Comparison of ENCODE assay signal across 18 mouse cellular contexts in genomic region chr8:116385193-116385955, GRCm38 (mm10).
DNase-seq lines count a peak whose midpoint lies in the region; ATAC-seq and TF ChIP-seq lines count a peak whose summit lies in the region.
"Had no signal": no experiment of that assay in that cellular context is flagged by ENCODE, and none has a peak within 500 bp of the region (broad histone marks: within the 10 kb centered on the region; RNA-seq: fewer than 3 reads in every experiment).

No protein-coding gene starts in this region.

- H3K27me3 ChIP-seq in hindbrain, embryonic 13.5 days, result peaks cover 9% of the 10 kb centered on the region; the same call in 1 of the 2 replicates
- no peaks in the 10 kb centered on the region for H3K27me3 ChIP-seq in hindbrain, embryonic 12.5 days
- no peaks in the 10 kb centered on the region for H3K27me3 ChIP-seq in midbrain, embryonic 11.5 days (ENCODE audit: control insufficient read depth, insufficient read depth, low read length)
- H3K27me3 ChIP-seq in midbrain, embryonic 10.5 days (ENCODE audit: low read depth, poor library complexity, severe bottlenecking), result no peaks in the 10 kb centered on the region
- H3K27me3 ChIP-seq in limb, embryonic 10.5 days (ENCODE audit: low read depth, poor library complexity, severe bottlenecking), result peaks cover 4% of the 10 kb centered on the region; the same call in 1 of the 2 replicates
- H3K27me3 ChIP-seq: heart, embryonic 12.5 days; liver, embryonic 13.5 days had no signal

- no peaks in the 10 kb centered on the region for H3K36me3 ChIP-seq in hindbrain, embryonic 13.5 days
- H3K36me3 ChIP-seq in hindbrain, embryonic 12.5 days, result no peaks in the 10 kb centered on the region
- H3K36me3 ChIP-seq in midbrain, embryonic 11.5 days (ENCODE audit: control insufficient read depth, insufficient read depth, low read length), result no peaks in the 10 kb centered on the region
- H3K36me3 ChIP-seq in midbrain, embryonic 10.5 days, result no peaks in the 10 kb centered on the region
- H3K36me3 ChIP-seq in limb, embryonic 10.5 days, result no peaks in the 10 kb centered on the region
- H3K36me3 ChIP-seq: heart, embryonic 12.5 days; liver, embryonic 13.5 days had no signal

- WGBS in hindbrain, embryonic 13.5 days, result 82% methylated on average over 23 of the region's 23 CpGs
- WGBS in hindbrain, embryonic 12.5 days, result 87% methylated on average over 23 of the region's 23 CpGs
- 94% methylated on average over 23 of the region's 23 CpGs for WGBS in midbrain, embryonic 11.5 days
- 95% methylated on average over 23 of the region's 23 CpGs for WGBS in midbrain, embryonic 10.5 days
- WGBS in limb, embryonic 10.5 days, result 88% methylated on average over 23 of the region's 23 CpGs
- 93% methylated on average over 23 of the region's 23 CpGs for WGBS in lung, adult 2 months

- no peak overlapping the region for H3K9ac ChIP-seq in hindbrain, embryonic 13.5 days
- no peak overlapping the region for H3K9ac ChIP-seq in hindbrain, embryonic 12.5 days
- H3K9ac ChIP-seq in midbrain, embryonic 11.5 days (ENCODE audit: low read length), result no peak overlapping the region
- H3K9ac ChIP-seq: heart, embryonic 12.5 days; liver, embryonic 13.5 days had no signal

- H3K4me1 ChIP-seq in hindbrain, embryonic 13.5 days (replicated peaks), result peaks cover 17% of the 10 kb centered on the region
- peaks cover 8% of the 10 kb centered on the region; the same call in 1 of the 2 replicates for H3K4me1 ChIP-seq in hindbrain, embryonic 12.5 days
- H3K4me1 ChIP-seq in midbrain, embryonic 11.5 days (ENCODE audit: control insufficient read depth, insufficient read depth, low read length), result no peaks in the 10 kb centered on the region
- H3K4me1 ChIP-seq in midbrain, embryonic 10.5 days, result peaks cover 5% of the 10 kb centered on the region
- peaks cover 23% of the 10 kb centered on the region for H3K4me1 ChIP-seq in limb, embryonic 10.5 days
- H3K4me1 ChIP-seq in lung, adult 2 months (ENCODE audit: control insufficient read depth, insufficient read depth, low read length), result no peaks in the 10 kb centered on the region
- H3K4me1 ChIP-seq: liver, embryonic 13.5 days had no signal

- peak; percentile 56 for DNase-seq in midbrain, embryonic 11.5 days (ENCODE audit: low spot score, missing footprints)
- no peak for DNase-seq in midbrain, embryonic 10.5 days (ENCODE audit: low spot score)
- DNase-seq in limb, embryonic 10.5 days (ENCODE audit: low spot score), result no peak
- no peak for DNase-seq in lung, adult 2 months
- DNase-seq: B cell, adult 2 months; cerebellum, adult 11 months; cerebellum, postnatal 36 days; gastrocnemius, postnatal 14 days; heart, postnatal 36 days; kidney, postnatal 10 days; layer of hippocampus, adult 9-11 months; liver, embryonic 13.5 days; thymus, postnatal 14 days had no signal

- H3K27ac ChIP-seq in hindbrain, embryonic 13.5 days, result peak overlapping the region; percentile 3; the same call in 1 of the 2 replicates
- no peak overlapping the region; the same call in 1 of the 2 replicates for H3K27ac ChIP-seq in hindbrain, embryonic 12.5 days
- H3K27ac ChIP-seq in midbrain, embryonic 11.5 days (ENCODE audit: low read depth, low read length), result no peak overlapping the region
- H3K27ac ChIP-seq in midbrain, embryonic 10.5 days (replicated peaks), result no peak overlapping the region
- 0 out of 2 replicates have a peak overlapping the region, but pooled peaks have one; percentile 14 for H3K27ac ChIP-seq in limb, embryonic 10.5 days
- H3K27ac ChIP-seq: liver, embryonic 13.5 days had no signal

- H3K9me3 ChIP-seq in hindbrain, embryonic 13.5 days, result 0 out of 2 replicates have a peak, but pooled peaks cover 1% of the 10 kb centered on the region
- no peaks in the 10 kb centered on the region for H3K9me3 ChIP-seq in hindbrain, embryonic 12.5 days (replicated peaks)
- no peaks in the 10 kb centered on the region for H3K9me3 ChIP-seq in midbrain, embryonic 11.5 days (ENCODE audit: control insufficient read depth, low read length)
- H3K9me3 ChIP-seq in midbrain, embryonic 10.5 days (replicated peaks), result no peaks in the 10 kb centered on the region
- H3K9me3 ChIP-seq in limb, embryonic 10.5 days (replicated peaks), result no peaks in the 10 kb centered on the region
- H3K9me3 ChIP-seq: liver, embryonic 13.5 days had no signal

- no peak for TF ChIP-seq POLR2A in lung, adult 2 months (IDR thresholded peaks at IDR 0.05; ENCODE audit: borderline replicate concordance, extremely low read depth, low read depth, low read length)

- ATAC-seq in hindbrain, embryonic 13.5 days (ENCODE audit: low FRiP score), result no peak
- no peak for ATAC-seq in hindbrain, embryonic 12.5 days (ENCODE audit: low FRiP score)
- ATAC-seq in midbrain, embryonic 11.5 days (ENCODE audit: low FRiP score), result no peak
- ATAC-seq in erythroid progenitor cell, adult 5-6 weeks (replicated peaks; ENCODE audit: low FRiP score, poor library complexity, severe bottlenecking), result no peak
- ATAC-seq: lung, postnatal 0 days had no signal

- peak overlapping the region; percentile 23 for H3K4me2 ChIP-seq in hindbrain, embryonic 13.5 days
- H3K4me2 ChIP-seq in hindbrain, embryonic 12.5 days (replicated peaks), result no peak overlapping the region
- H3K4me2 ChIP-seq in midbrain, embryonic 11.5 days, result no peak overlapping the region
- H3K4me2 ChIP-seq: heart, embryonic 12.5 days; liver, embryonic 13.5 days had no signal

- TF ChIP-seq CTCF in lung, adult 2 months (IDR thresholded peaks at IDR 0.05; ENCODE audit: insufficient read depth, low read length), result no peak

- no peak overlapping the region for H3K4me3 ChIP-seq in hindbrain, embryonic 13.5 days
- H3K4me3 ChIP-seq in hindbrain, embryonic 12.5 days, result no peak overlapping the region
- H3K4me3 ChIP-seq in midbrain, embryonic 11.5 days (ENCODE audit: low read depth, low read length), result no peak overlapping the region
- no peak overlapping the region for H3K4me3 ChIP-seq in midbrain, embryonic 10.5 days
- no peak overlapping the region for H3K4me3 ChIP-seq in limb, embryonic 10.5 days
- H3K4me3 ChIP-seq in lung, adult 2 months (replicated peaks; ENCODE audit: extremely low read depth, low read depth, low read length), result no peak overlapping the region
- H3K4me3 ChIP-seq: heart, embryonic 12.5 days; liver, embryonic 13.5 days had no signal

Comparison
In these comparisons a context has a peak if more than half of its experiments do, and no peak if none do; other contexts are left out.
1. H3K27ac ChIP-seq: peak in hindbrain, embryonic 13.5 days (single experiment) and limb, embryonic 10.5 days (single experiment); none in hindbrain, embryonic 12.5 days (single experiment), midbrain, embryonic 11.5 days (single experiment) and midbrain, embryonic 10.5 days (single experiment).